ENCODE assay signal across 8 mouse cellular contexts in the genomic region with DNA sequence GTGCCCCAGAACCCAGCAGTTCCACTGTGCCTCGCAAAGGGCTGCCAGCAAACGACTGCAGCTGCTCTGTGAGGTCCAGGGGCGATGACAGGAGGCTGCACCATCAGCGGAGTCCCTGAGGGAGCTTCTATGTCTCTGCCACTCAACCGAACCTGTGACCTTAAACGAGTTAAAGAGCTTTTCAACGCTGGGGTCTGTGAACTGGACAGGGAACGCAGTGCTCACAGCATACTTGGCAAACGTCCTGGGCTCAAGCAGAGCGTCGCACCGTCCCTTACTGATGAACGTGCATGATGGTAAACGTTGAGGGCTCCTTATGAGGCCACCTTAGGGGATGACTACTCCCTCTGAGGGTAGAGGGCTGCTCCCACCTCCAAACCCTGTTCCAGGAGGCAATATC. TPM values are rescaled to one million over a fixed set of nuclear protein-coding genes. Genes with fewer than 3 reads are reported as not detected.
DNase-seq lines count a peak whose midpoint lies in the region; ATAC-seq lines count a peak whose summit lies in the region.

No protein-coding gene starts in this region.

- peaks cover 30% of the 10 kb centered on the region for H3K4me1 ChIP-seq in kidney, embryonic 16.5 days (ENCODE audit: insufficient read depth, low read length)
- H3K4me1 ChIP-seq in embryonic facial prominence, embryonic 11.5 days (ENCODE audit: control insufficient read depth, insufficient read depth, low read length) = no peaks in the 10 kb centered on the region; the same call in none of the 2 replicates
- H3K4me1 ChIP-seq in hindbrain, embryonic 15.5 days (replicated peaks) = peaks cover 39% of the 10 kb centered on the region
- peaks cover 34% of the 10 kb centered on the region for H3K4me1 ChIP-seq in midbrain, embryonic 15.5 days

- peak overlapping the region; percentile 85 for H3K9ac ChIP-seq in kidney, embryonic 16.5 days (replicated peaks; ENCODE audit: low read length)
- H3K9ac ChIP-seq in embryonic facial prominence, embryonic 11.5 days (replicated peaks; ENCODE audit: low read length) = peak overlapping the region; percentile 83
- peak overlapping the region; percentile 65 for H3K9ac ChIP-seq in hindbrain, embryonic 15.5 days
- peak overlapping the region; percentile 55; the same call in 1 of the 2 replicates for H3K9ac ChIP-seq in midbrain, embryonic 15.5 days

- H3K4me3 ChIP-seq in kidney, embryonic 16.5 days (ENCODE audit: low read length) = peak overlapping the region; percentile 75
- peak overlapping the region; percentile 63 for H3K4me3 ChIP-seq in embryonic facial prominence, embryonic 11.5 days (ENCODE audit: low read depth, low read length)
- H3K4me3 ChIP-seq in hindbrain, embryonic 15.5 days = peak overlapping the region; percentile 64
- peak overlapping the region; percentile 58 for H3K4me3 ChIP-seq in midbrain, embryonic 15.5 days

- peak overlapping the region; percentile 89 for H3K4me2 ChIP-seq in kidney, embryonic 16.5 days (replicated peaks; ENCODE audit: low read depth, low read length)
- peak overlapping the region; percentile 87 for H3K4me2 ChIP-seq in embryonic facial prominence, embryonic 11.5 days (ENCODE audit: low read depth, low read length)
- peak overlapping the region; percentile 82 for H3K4me2 ChIP-seq in hindbrain, embryonic 15.5 days
- H3K4me2 ChIP-seq in midbrain, embryonic 15.5 days = peak overlapping the region; percentile 69

- no peak for ATAC-seq in kidney, embryonic 16.5 days (ENCODE audit: low FRiP score, low TSS enrichment)
- no peak for ATAC-seq in embryonic facial prominence, embryonic 11.5 days (replicated peaks; ENCODE audit: insufficient number of reproducible peaks, low FRiP score, low TSS enrichment, low read depth)
- ATAC-seq in hindbrain, embryonic 15.5 days (ENCODE audit: low FRiP score, low read depth) = no peak
- peak; percentile 57 for ATAC-seq in midbrain, embryonic 15.5 days (replicated peaks)
- no peak for ATAC-seq in megakaryocyte progenitor cell, adult 5-6 weeks (replicated peaks; ENCODE audit: poor library complexity)

- H3K27ac ChIP-seq in kidney, embryonic 16.5 days (ENCODE audit: low read length) = peak overlapping the region; percentile 70
- H3K27ac ChIP-seq in embryonic facial prominence, embryonic 11.5 days (replicated peaks; ENCODE audit: low read depth, low read length) = no peak overlapping the region
- H3K27ac ChIP-seq in hindbrain, embryonic 15.5 days (replicated peaks) = peak overlapping the region; percentile 67; the same call in 1 of the 2 replicates
- H3K27ac ChIP-seq in midbrain, embryonic 15.5 days = peak overlapping the region; percentile 45; the same call in 1 of the 2 replicates

- DNase-seq in kidney, postnatal 4 days = no peak
- no peak for DNase-seq in embryonic facial prominence, embryonic 11.5 days (ENCODE audit: low spot score)
- DNase-seq in layer of hippocampus, postnatal 36 days = no peak
- no peak for DNase-seq in c-Kit-positive CD71-positive TER-119-positive erythroid progenitor cells, embryonic 14.5 days (ENCODE audit: low spot score)

- no peaks in the 10 kb centered on the region for H3K9me3 ChIP-seq in kidney, embryonic 16.5 days (ENCODE audit: low read length)
- H3K9me3 ChIP-seq in embryonic facial prominence, embryonic 11.5 days (replicated peaks; ENCODE audit: control insufficient read depth, low read length) = no peaks in the 10 kb centered on the region
- no peaks in the 10 kb centered on the region for H3K9me3 ChIP-seq in hindbrain, embryonic 15.5 days
- H3K9me3 ChIP-seq in midbrain, embryonic 15.5 days = no peaks in the 10 kb centered on the region

- 2% methylated on average over 14 of the region's 14 CpGs for WGBS in kidney, embryonic 16.5 days
- 2% methylated on average over 14 of the region's 14 CpGs for WGBS in embryonic facial prominence, embryonic 11.5 days
- WGBS in hindbrain, embryonic 15.5 days = under 1% methylated on average over 14 of the region's 14 CpGs
- WGBS in midbrain, embryonic 15.5 days = 2% methylated on average over 14 of the region's 14 CpGs

- H3K36me3 ChIP-seq in kidney, embryonic 16.5 days (ENCODE audit: insufficient read depth, low read length) = peaks cover 2% of the 10 kb centered on the region; the same call in 1 of the 2 replicates
- H3K36me3 ChIP-seq in embryonic facial prominence, embryonic 11.5 days (replicated peaks; ENCODE audit: control insufficient read depth, insufficient read depth, low read depth, low read length) = no peaks in the 10 kb centered on the region
- no peaks in the 10 kb centered on the region for H3K36me3 ChIP-seq in hindbrain, embryonic 15.5 days
- H3K36me3 ChIP-seq in midbrain, embryonic 15.5 days (replicated peaks) = no peaks in the 10 kb centered on the region

- no peaks in the 10 kb centered on the region for H3K27me3 ChIP-seq in kidney, embryonic 16.5 days (ENCODE audit: insufficient read depth, low read length)
- H3K27me3 ChIP-seq in embryonic facial prominence, embryonic 11.5 days (ENCODE audit: control insufficient read depth, insufficient read depth, low read length) = no peaks in the 10 kb centered on the region
- no peaks in the 10 kb centered on the region for H3K27me3 ChIP-seq in hindbrain, embryonic 15.5 days
- no peaks in the 10 kb centered on the region for H3K27me3 ChIP-seq in midbrain, embryonic 15.5 days (replicated peaks)

RNA-seq across cellular contexts. Expression of gene Cdc25b, which starts 0.4 kb away (rescaled TPM):
- polyA plus RNA-seq in kidney, embryonic 16.5 days (2015; fragmentation: Nextera tagmentation; extraction: Ambion mirVana) = 73.8 and 87.0 TPM in 2 replicates
- 48.0 and 53.4 TPM in 2 replicates for polyA plus RNA-seq in embryonic facial prominence, embryonic 11.5 days (2014; fragmentation: Nextera tagmentation; extraction: Ambion mirVana)
- 29.2 and 30.8 TPM in 2 replicates for polyA plus RNA-seq in hindbrain, embryonic 15.5 days (2015; fragmentation: Nextera tagmentation; extraction: Ambion mirVana)
- polyA plus RNA-seq in midbrain, embryonic 15.5 days (2015; fragmentation: Nextera tagmentation; extraction: Ambion mirVana) = 23.9 and 27.0 TPM in 2 replicates
- 10 to 100 TPM; 16.0 to 20.1 TPM for total RNA-seq in layer of hippocampus, postnatal 36 days (2021)
- total RNA-seq in megakaryocyte progenitor cell, adult 5-6 weeks (2015) = 8.9 and 10.8 TPM in 2 replicates
- 9.6 and 13.4 TPM in 2 replicates for total RNA-seq in megakaryocyte progenitor cell, adult 5-6 weeks (2017)

RNA-seq across cellular contexts. Expression of gene Spef1, which starts 0.7 kb away (rescaled TPM):
- 3.3 and 4.7 TPM in 2 replicates for polyA plus RNA-seq in kidney, embryonic 16.5 days (2015; fragmentation: Nextera tagmentation; extraction: Ambion mirVana)
- 3.4 and 4.1 TPM in 2 replicates for polyA plus RNA-seq in embryonic facial prominence, embryonic 11.5 days (2014; fragmentation: Nextera tagmentation; extraction: Ambion mirVana)
- polyA plus RNA-seq in hindbrain, embryonic 15.5 days (2015; fragmentation: Nextera tagmentation; extraction: Ambion mirVana) = 10.3 and 10.9 TPM in 2 replicates
- 10.6 and 11.3 TPM in 2 replicates for polyA plus RNA-seq in midbrain, embryonic 15.5 days (2015; fragmentation: Nextera tagmentation; extraction: Ambion mirVana)
- 10 to 100 TPM; 10.9 to 14.4 TPM for total RNA-seq in layer of hippocampus, postnatal 36 days (2021)
- total RNA-seq in megakaryocyte progenitor cell, adult 5-6 weeks (2015) = 0.39 and 0.72 TPM in 2 replicates
- 0.91 and 2.0 TPM in 2 replicates for total RNA-seq in megakaryocyte progenitor cell, adult 5-6 weeks (2017)

RNA-seq across cellular contexts. Expression of gene Cenpb, which starts 6.5 kb away (rescaled TPM):
- polyA plus RNA-seq in kidney, embryonic 16.5 days (2015; fragmentation: Nextera tagmentation; extraction: Ambion mirVana) = 9.7 and 10.1 TPM in 2 replicates
- polyA plus RNA-seq in embryonic facial prominence, embryonic 11.5 days (2014; fragmentation: Nextera tagmentation; extraction: Ambion mirVana) = 5.8 and 6.1 TPM in 2 replicates
- polyA plus RNA-seq in hindbrain, embryonic 15.5 days (2015; fragmentation: Nextera tagmentation; extraction: Ambion mirVana) = 15.2 and 15.5 TPM in 2 replicates
- polyA plus RNA-seq in midbrain, embryonic 15.5 days (2015; fragmentation: Nextera tagmentation; extraction: Ambion mirVana) = 16.0 and 16.4 TPM in 2 replicates
- total RNA-seq in layer of hippocampus, postnatal 36 days (2021) = 10 to 100 TPM; 73.9 to 76.5 TPM
- 8.0 and 8.3 TPM in 2 replicates for total RNA-seq in megakaryocyte progenitor cell, adult 5-6 weeks (2015)
- total RNA-seq in megakaryocyte progenitor cell, adult 5-6 weeks (2017) = 14.8 and 15.8 TPM in 2 replicates

RNA-seq across cellular contexts. Expression of gene Ap5s1, which starts 20.5 kb away (rescaled TPM):
- 30.2 and 30.9 TPM in 2 replicates for polyA plus RNA-seq in kidney, embryonic 16.5 days (2015; fragmentation: Nextera tagmentation; extraction: Ambion mirVana)
- polyA plus RNA-seq in embryonic facial prominence, embryonic 11.5 days (2014; fragmentation: Nextera tagmentation; extraction: Ambion mirVana) = 22.6 and 23.8 TPM in 2 replicates
- polyA plus RNA-seq in hindbrain, embryonic 15.5 days (2015; fragmentation: Nextera tagmentation; extraction: Ambion mirVana) = 33.5 and 33.9 TPM in 2 replicates
- 36.5 and 37.5 TPM in 2 replicates for polyA plus RNA-seq in midbrain, embryonic 15.5 days (2015; fragmentation: Nextera tagmentation; extraction: Ambion mirVana)
- 10 to 100 TPM; 22.2 to 25.7 TPM for total RNA-seq in layer of hippocampus, postnatal 36 days (2021)
- 3.6 and 3.9 TPM in 2 replicates for total RNA-seq in megakaryocyte progenitor cell, adult 5-6 weeks (2015)
- total RNA-seq in megakaryocyte progenitor cell, adult 5-6 weeks (2017) = 2.9 and 6.7 TPM in 2 replicates

RNA-seq across cellular contexts. Expression of gene 1700037H04Rik, which starts 26.5 kb away (rescaled TPM):
- polyA plus RNA-seq in kidney, embryonic 16.5 days (2015; fragmentation: Nextera tagmentation; extraction: Ambion mirVana) = 98.2 and 101 TPM in 2 replicates
- polyA plus RNA-seq in embryonic facial prominence, embryonic 11.5 days (2014; fragmentation: Nextera tagmentation; extraction: Ambion mirVana) = 81.2 and 88.3 TPM in 2 replicates
- polyA plus RNA-seq in hindbrain, embryonic 15.5 days (2015; fragmentation: Nextera tagmentation; extraction: Ambion mirVana) = 86.4 and 90.9 TPM in 2 replicates
- polyA plus RNA-seq in midbrain, embryonic 15.5 days (2015; fragmentation: Nextera tagmentation; extraction: Ambion mirVana) = 71.2 and 81.5 TPM in 2 replicates
- total RNA-seq in layer of hippocampus, postnatal 36 days (2021) = 10 to 100 TPM; 51.3 to 51.8 TPM
- total RNA-seq in megakaryocyte progenitor cell, adult 5-6 weeks (2015) = 85.1 and 90.4 TPM in 2 replicates
- total RNA-seq in megakaryocyte progenitor cell, adult 5-6 weeks (2017) = 34.9 and 39.5 TPM in 2 replicates
